In genomic region chr12:64975558-64975957, GRCm38 (mm10) we compare ENCODE assay signal across 12 mouse cellular contexts. TPM values are rescaled to one million over a fixed set of nuclear protein-coding genes. Genes with fewer than 3 reads are reported as not detected.
DNase-seq lines count a peak whose midpoint lies in the region; ATAC-seq lines count a peak whose summit lies in the region.
"Had no signal": no experiment of that assay in that cellular context is flagged by ENCODE, and none has a peak within 500 bp of the region (broad histone marks: within the 10 kb centered on the region; RNA-seq: fewer than 3 reads in every experiment).

No protein-coding gene starts in this region.

- H3K9me3 ChIP-seq in embryonic facial prominence, embryonic 14.5 days (ENCODE audit: control insufficient read depth, low read length), result no peaks in the 10 kb centered on the region
- H3K9me3 ChIP-seq in embryonic facial prominence, embryonic 10.5 days, result no peaks in the 10 kb centered on the region
- H3K9me3 ChIP-seq: hindbrain, embryonic 12.5 days; stomach, embryonic 15.5 days had no signal

- H3K9ac ChIP-seq in embryonic facial prominence, embryonic 14.5 days (ENCODE audit: low read depth, low read length), result no peak overlapping the region
- H3K9ac ChIP-seq: hindbrain, embryonic 12.5 days; stomach, embryonic 15.5 days had no signal

- no peak for ATAC-seq in embryonic facial prominence, embryonic 14.5 days (ENCODE audit: low read depth)
- ATAC-seq in common myeloid progenitor, adult 5-6 weeks (replicated peaks; ENCODE audit: low read depth, poor library complexity, severe bottlenecking), result peak; percentile 96
- peak; percentile 86 for ATAC-seq in megakaryocyte, adult 5-6 weeks (ENCODE audit: poor library complexity, severe bottlenecking)

- H3K27ac ChIP-seq in embryonic facial prominence, embryonic 14.5 days (replicated peaks; ENCODE audit: low read depth, low read length), result no peak overlapping the region
- no peak overlapping the region for H3K27ac ChIP-seq in embryonic facial prominence, embryonic 10.5 days (replicated peaks)
- H3K27ac ChIP-seq: hindbrain, embryonic 12.5 days; stomach, embryonic 15.5 days had no signal

- H3K36me3 ChIP-seq in embryonic facial prominence, embryonic 14.5 days (ENCODE audit: control insufficient read depth, insufficient read depth, low read length), result peaks cover 39% of the 10 kb centered on the region
- H3K36me3 ChIP-seq in embryonic facial prominence, embryonic 10.5 days (replicated peaks), result peaks cover 57% of the 10 kb centered on the region

- H3K27me3 ChIP-seq in embryonic facial prominence, embryonic 14.5 days (replicated peaks; ENCODE audit: control insufficient read depth, insufficient read depth, low read length), result no peaks in the 10 kb centered on the region
- H3K27me3 ChIP-seq in embryonic facial prominence, embryonic 10.5 days (replicated peaks; ENCODE audit: low read depth, poor library complexity, severe bottlenecking), result no peaks in the 10 kb centered on the region
- H3K27me3 ChIP-seq: hindbrain, embryonic 12.5 days; stomach, embryonic 15.5 days had no signal

- DNase-seq in embryonic facial prominence, embryonic 14.5 days (ENCODE audit: low spot score), result peak; percentile 8
- no peak for DNase-seq in embryonic facial prominence, embryonic 10.5 days (ENCODE audit: low spot score)
- peak; percentile 53 for DNase-seq in 3T3-L1 (ENCODE audit: low read depth, low spot score)
- no peak for DNase-seq in spleen, postnatal 10 days (ENCODE audit: low spot score in 2 of 2)
- no peak for DNase-seq in left cerebral cortex, adult 18-20 months (ENCODE audit: low spot score in 2 of 2)
- DNase-seq in heart, adult 8-10 months (ENCODE audit: low spot score), result no peak
- DNase-seq: B cell, adult 2 months; cerebellum, adult 8-10 months had no signal

- peaks cover 10% of the 10 kb centered on the region for H3K4me1 ChIP-seq in embryonic facial prominence, embryonic 14.5 days (ENCODE audit: control insufficient read depth, insufficient read depth, low read length)
- peaks cover 9% of the 10 kb centered on the region for H3K4me1 ChIP-seq in embryonic facial prominence, embryonic 10.5 days
- H3K4me1 ChIP-seq: stomach, embryonic 15.5 days had no signal

- H3K4me2 ChIP-seq in embryonic facial prominence, embryonic 14.5 days (ENCODE audit: low read depth, low read length), result no peak overlapping the region
- H3K4me2 ChIP-seq: hindbrain, embryonic 12.5 days; stomach, embryonic 15.5 days had no signal

- H3K4me3 ChIP-seq in embryonic facial prominence, embryonic 14.5 days (ENCODE audit: low read depth, low read length), result no peak overlapping the region
- no peak overlapping the region for H3K4me3 ChIP-seq in embryonic facial prominence, embryonic 10.5 days
- H3K4me3 ChIP-seq: hindbrain, embryonic 12.5 days; stomach, embryonic 15.5 days had no signal

- WGBS in embryonic facial prominence, embryonic 14.5 days, result 43% methylated on average over 6 of the region's 6 CpGs
- 67% methylated on average over 6 of the region's 6 CpGs for WGBS in embryonic facial prominence, embryonic 10.5 days

RNA-seq across cellular contexts. Expression of gene Togaram1, which starts 10.0 kb away (rescaled TPM):
- polyA plus RNA-seq in embryonic facial prominence, embryonic 14.5 days (2014; fragmentation: Nextera tagmentation; extraction: Ambion mirVana), result 26.3 and 28.6 TPM in 2 replicates
- polyA plus RNA-seq in embryonic facial prominence, embryonic 10.5 days (2016; fragmentation: Nextera tagmentation; extraction: Ambion mirVana), result 29.4 and 31.5 TPM in 2 replicates
- 53.5 and 60.8 TPM in 2 replicates for total RNA-seq in common myeloid progenitor, adult 5-6 weeks (2017)
- total RNA-seq in megakaryocyte, adult 5-6 weeks (2015), result 17.7 and 18.7 TPM in 2 replicates
- total RNA-seq in megakaryocyte, adult 5-6 weeks (2017), result 24.0 and 24.7 TPM in 2 replicates
- total RNA-seq in left cerebral cortex, adult 18-20 months (2021), result 10 to 100 TPM; 54.3 to 57.4 TPM
- 10 to 100 TPM in 1 of 4 experiments, 1 to 10 TPM in 3; 9.3 to 13.6 (median 9.7) TPM for total RNA-seq in heart, adult 8-10 months (2022)

RNA-seq across cellular contexts. Expression of gene Klhl28, which starts 10.2 kb away (rescaled TPM):
- polyA plus RNA-seq in embryonic facial prominence, embryonic 14.5 days (2014; fragmentation: Nextera tagmentation; extraction: Ambion mirVana), result 16.7 and 18.8 TPM in 2 replicates
- 9.0 and 10.2 TPM in 2 replicates for polyA plus RNA-seq in embryonic facial prominence, embryonic 10.5 days (2016; fragmentation: Nextera tagmentation; extraction: Ambion mirVana)
- total RNA-seq in common myeloid progenitor, adult 5-6 weeks (2017), result 12.1 and 18.8 TPM in 2 replicates
- total RNA-seq in megakaryocyte, adult 5-6 weeks (2015), result 16.5 and 19.8 TPM in 2 replicates
- total RNA-seq in megakaryocyte, adult 5-6 weeks (2017), result 14.5 and 17.5 TPM in 2 replicates
- total RNA-seq in left cerebral cortex, adult 18-20 months (2021), result 10 to 100 TPM; 24.5 to 26.6 TPM
- 10 to 100 TPM in 3 of 4 experiments, 1 to 10 TPM in 1; 8.8 to 14.1 (median 11.0) TPM for total RNA-seq in heart, adult 8-10 months (2022)

RNA-seq across cellular contexts. Expression of gene Gm527, which starts 57.9 kb away (rescaled TPM):
- polyA plus RNA-seq in embryonic facial prominence, embryonic 14.5 days (2014; fragmentation: Nextera tagmentation; extraction: Ambion mirVana), result 4.0 and 5.3 TPM in 2 replicates
- polyA plus RNA-seq in embryonic facial prominence, embryonic 10.5 days (2016; fragmentation: Nextera tagmentation; extraction: Ambion mirVana), result 0.99 and 1.2 TPM in 2 replicates
- total RNA-seq in common myeloid progenitor, adult 5-6 weeks (2017), result 1.5 and 2.2 TPM in 2 replicates
- 1.7 and 3.1 TPM in 2 replicates for total RNA-seq in megakaryocyte, adult 5-6 weeks (2015)
- 0.69 and 1.9 TPM in 2 replicates for total RNA-seq in megakaryocyte, adult 5-6 weeks (2017)
- total RNA-seq in left cerebral cortex, adult 18-20 months (2021), result 10 to 100 TPM; 17.3 to 18.6 TPM
- total RNA-seq in heart, adult 8-10 months (2022), result 1 to 10 TPM; 1.8 to 3.3 (median 2.9) TPM

Comparison
In these comparisons a context has a peak if more than half of its experiments do, and no peak if none do; other contexts are left out.
1. DNase-seq: peak in embryonic facial prominence, embryonic 14.5 days (single experiment) and 3T3-L1 (single experiment); none in embryonic facial prominence, embryonic 10.5 days (single experiment), spleen, postnatal 10 days (0 of 2), left cerebral cortex, adult 18-20 months (0 of 2) and heart, adult 8-10 months (single experiment).